Mouse (Mus musculus) liver, postnatal 0 days (tissue): ENCODE measurements around the gene Fbxl18. TPM values are rescaled to one million over a fixed set of nuclear protein-coding genes. Genes with fewer than 3 reads are reported as not detected.

Source experiments
- ATAC-seq: fragments of 200-750 bp; cut with Nextera tagmentation; 2 replicates; pipeline ENCODE4 v1.8.0; 2017; ENCODE audit warnings: mild to moderate bottlenecking, moderate library complexity
- DNase-seq: peaks from one replicate; pipeline ENCODE4 v3.0.0-alpha.2; 2016
- H3K27ac ChIP-seq: fragments of 300-500 bp; sonication (generic); 2 replicates; pipeline ENCODE4 v1.5.1; 2014; ENCODE audit warnings: antibody characterized with exemption, moderate library complexity, mild to moderate bottlenecking, low read depth
- H3K27me3 ChIP-seq: fragments of 300-500 bp; sonication (generic); 2 replicates; pipeline ENCODE4 v1.6.1; 2014; ENCODE audit warnings: low read length, control low read depth, mixed read lengths; ENCODE audit not compliant: insufficient read depth
- H3K36me3 ChIP-seq: fragments of 300-500 bp; sonication (generic); replicated peaks from 2 replicates; pipeline ENCODE4 v1.6.1; 2014; ENCODE audit warnings: mild to moderate bottlenecking, control low read depth, low read length, moderate library complexity, mixed read lengths; ENCODE audit not compliant: insufficient read depth
- H3K4me1 ChIP-seq: fragments of 300-500 bp; sonication (generic); 2 replicates; pipeline ENCODE4 v1.6.1; 2014; ENCODE audit warnings: antibody characterized with exemption, mild to moderate bottlenecking, control low read depth; ENCODE audit not compliant: insufficient read depth
- H3K4me2 ChIP-seq: fragments of 300-500 bp; sonication (generic); 2 replicates; pipeline ENCODE4 v1.6.1; 2014; ENCODE audit warnings: low read depth, mild to moderate bottlenecking, low read length, moderate library complexity, mixed read lengths
- H3K4me3 ChIP-seq: fragments of 300-500 bp; sonication (generic); 2 replicates; pipeline ENCODE4 v1.5.1; 2014; ENCODE audit warnings: low read depth, low read length
- H3K9ac ChIP-seq: fragments of 300-500 bp; sonication (generic); replicated peaks from 2 replicates; pipeline ENCODE4 v1.6.1; 2014; ENCODE audit warnings: mild to moderate bottlenecking, moderate library complexity
- H3K9me3 ChIP-seq: fragments of 300-500 bp; sonication (generic); 2 replicates; pipeline ENCODE4 v1.6.1; 2016; ENCODE audit warnings: mild to moderate bottlenecking, control low read depth, low read length, mixed read lengths
- CTCF ChIP-seq: sonication (generic); IDR thresholded peaks from 2 replicates; pipeline ENCODE4 v1.5.1; 2016; ENCODE audit warnings: antibody characterized with exemption, low read depth
- EP300 ChIP-seq: IDR thresholded peaks from 2 replicates; pipeline ENCODE4 v1.6.1; 2016; ENCODE audit warnings: antibody characterized with exemption, low read depth, mild to moderate bottlenecking
- WGBS: fragments of 180-500 bp; shearing (Covaris S2); extraction: QIAGEN DNeasy Blood & Tissue Kit; methylation state at CpG from one replicate; pipeline ENCODE4 v1.1.7; 2014; ENCODE audit not compliant: insufficient replicate concordance; 5-methylcytosine and 5-hydroxymethylcytosine counted together
- polyA plus RNA-seq: library from polyadenylated mRNA; unstranded; fragments of >200 nt; fragmentation: Nextera tagmentation; extraction: Ambion mirVana; gene quantifications from 2 replicates; pipeline ENCODE4 v1.2.1, GENCODE M21; 2015

The Fbxl18 gene
- polyA plus RNA-seq, 1 experiment from 2014 or later, result 3.2 TPM

GRCm38 (mm10) chr5:142869463-142869862 is 25.8 kb downstream of the Fbxl18 start:
- DNase-seq, result no peak

DNA sequence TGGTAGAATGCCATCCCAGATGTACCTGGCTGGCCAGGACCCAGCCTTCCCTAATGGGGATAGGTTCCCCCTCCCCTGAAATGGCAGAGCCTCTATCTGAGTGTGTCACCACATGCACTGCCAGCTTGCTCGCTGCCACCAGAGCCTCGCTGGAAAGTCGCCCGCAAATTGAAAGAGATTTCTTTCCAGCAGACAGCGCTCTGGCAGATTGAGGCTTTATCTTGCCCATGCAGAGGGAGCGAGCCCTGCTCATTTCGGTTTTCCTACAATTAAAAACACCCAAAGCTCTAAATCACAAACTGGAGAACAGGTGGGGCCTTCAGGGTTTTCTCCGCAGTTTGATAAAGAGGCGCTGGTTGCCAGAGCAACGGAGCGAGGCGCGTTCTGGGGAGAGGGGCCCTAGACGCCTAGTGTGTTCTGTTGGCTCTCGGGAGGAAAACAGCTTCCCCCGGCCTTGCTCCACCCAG is 37.4 kb downstream of the Fbxl18 start:
- H3K4me1 ChIP-seq, result no peaks in the 10 kb centered on the region
- TF ChIP-seq EP300, result no peak
- TF ChIP-seq CTCF, result no peak
- H3K27ac ChIP-seq, result no peak overlapping the region
- 49% methylated on average over 16 of the region's 16 CpGs for WGBS
- DNase-seq, result no peak
- H3K9me3 ChIP-seq, result 0 out of 2 replicates have a peak, but pooled peaks cover 3% of the 10 kb centered on the region
- H3K9ac ChIP-seq, result no peak overlapping the region
- no peaks in the 10 kb centered on the region for H3K36me3 ChIP-seq
- no peak overlapping the region for H3K4me2 ChIP-seq
- H3K4me3 ChIP-seq, result no peak overlapping the region
- no peak for ATAC-seq
- no peaks in the 10 kb centered on the region for H3K27me3 ChIP-seq

More at GRCm38 (mm10) chr5:142869463-142869862, 25.8 kb downstream of the Fbxl18 start:
- H3K36me3 ChIP-seq, result peaks cover 8% of the 10 kb centered on the region; the same call in 1 of the 2 replicates
- H3K27me3 ChIP-seq, result no peaks in the 10 kb centered on the region
- H3K4me2 ChIP-seq, result no peak overlapping the region
- no peaks in the 10 kb centered on the region for H3K4me1 ChIP-seq
- WGBS, result 88% methylated on average over 13 of the region's 13 CpGs
- no peaks in the 10 kb centered on the region for H3K9me3 ChIP-seq
- no peak overlapping the region for H3K27ac ChIP-seq
- TF ChIP-seq CTCF (no peak), EP300 (no peak)
- no peak for ATAC-seq
- no peak overlapping the region for H3K9ac ChIP-seq
- H3K4me3 ChIP-seq, result no peak overlapping the region

DNA sequence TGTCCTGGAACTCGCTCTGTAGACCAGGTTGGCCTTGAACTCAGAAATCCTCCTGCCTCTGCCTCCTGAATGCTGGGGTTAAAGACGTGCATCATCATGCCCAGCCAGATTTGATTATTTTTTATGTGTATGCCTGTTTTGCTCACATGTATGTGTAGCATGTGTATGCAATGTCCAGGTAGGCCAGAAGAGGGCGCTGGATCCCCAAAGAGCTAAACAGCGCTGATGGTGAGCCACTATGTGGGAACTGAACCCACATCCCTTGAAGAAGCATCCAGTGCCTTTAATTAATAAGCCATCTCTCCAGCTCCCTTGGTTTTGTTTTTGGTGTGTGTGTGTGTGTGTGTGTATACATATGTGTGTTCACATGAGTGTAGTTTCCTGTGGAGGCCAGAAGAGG is 38.8 kb downstream of the Fbxl18 start:
- TF ChIP-seq CTCF (peak; percentile 31; the same call in 1 of the 2 replicates), EP300 (no peak)
- Histone ChIP-seq H3K4me1 (no peaks in the 10 kb centered on the region), H3K27me3 (no peaks in the 10 kb centered on the region), H3K9me3 (0 out of 2 replicates have a peak, but pooled peaks cover 3% of the 10 kb centered on the region), H3K9ac (no peak overlapping the region), H3K36me3 (no peaks in the 10 kb centered on the region), H3K27ac (no peak overlapping the region), H3K4me3 (no peak overlapping the region), H3K4me2 (no peak overlapping the region)
- WGBS, result 77% methylated on average over 4 of the region's 4 CpGs
- no peak for DNase-seq
- no peak for ATAC-seq

DNA sequence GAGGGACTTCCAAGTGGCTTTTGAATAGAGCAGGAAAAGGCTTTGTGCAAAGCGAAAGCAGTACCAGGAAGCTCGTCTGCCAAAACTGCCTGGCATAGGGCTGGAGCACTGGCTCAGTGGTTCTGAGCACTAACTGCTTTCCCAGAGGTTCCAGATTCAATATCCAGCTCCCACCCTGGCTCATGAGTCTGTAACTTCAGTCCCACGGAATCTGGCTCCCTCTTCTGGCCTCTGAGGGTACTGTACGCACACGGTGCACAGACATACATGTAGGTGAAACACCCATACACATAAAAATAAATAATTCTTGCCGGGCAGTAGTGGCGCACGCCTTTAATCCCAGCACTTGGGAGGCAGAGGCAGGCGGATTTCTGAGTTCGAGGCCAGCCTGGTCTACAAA is 40.3 kb downstream of the Fbxl18 start:
- DNase-seq, result peak; percentile 67
- Histone ChIP-seq H3K27ac (no peak overlapping the region), H3K4me2 (no peak overlapping the region), H3K36me3 (no peaks in the 10 kb centered on the region), H3K27me3 (no peaks in the 10 kb centered on the region), H3K4me1 (no peaks in the 10 kb centered on the region), H3K9me3 (0 out of 2 replicates have a peak, but pooled peaks cover 3% of the 10 kb centered on the region), H3K4me3 (no peak overlapping the region), H3K9ac (no peak overlapping the region)
- WGBS, result 76% methylated on average over 10 of the region's 10 CpGs
- ATAC-seq, result no peak
- peak; percentile 74 for TF ChIP-seq CTCF
- no peak for TF ChIP-seq EP300

GRCm38 (mm10) chr5:142853585-142853984 is 41.6 kb downstream of the Fbxl18 start:
- ATAC-seq, result no peak
- no peaks in the 10 kb centered on the region for H3K36me3 ChIP-seq
- no peak for DNase-seq

DNA sequence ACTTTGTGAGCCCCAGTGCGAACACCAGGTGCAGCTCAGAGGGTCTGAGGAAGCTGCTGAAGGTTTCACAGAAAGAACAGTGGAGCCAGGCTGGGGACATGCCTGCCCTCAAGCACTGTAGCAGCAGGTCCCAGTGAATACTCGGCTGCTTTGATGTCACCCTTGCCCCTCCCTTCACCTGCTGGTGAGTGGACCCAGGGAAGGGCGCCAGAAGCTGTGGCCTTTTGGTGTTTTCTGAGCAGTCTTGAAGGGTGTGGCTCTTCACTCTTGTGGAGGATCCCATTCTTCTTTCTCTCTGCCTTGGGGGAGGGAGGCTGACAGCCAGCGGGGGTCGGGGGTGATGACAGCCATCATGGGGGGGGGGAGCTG is 43.6 kb downstream of the Fbxl18 start:
- Histone ChIP-seq H3K27me3 (no peaks in the 10 kb centered on the region), H3K4me3 (no peak overlapping the region), H3K9me3 (0 out of 2 replicates have a peak, but pooled peaks cover 3% of the 10 kb centered on the region), H3K4me2 (no peak overlapping the region), H3K27ac (no peak overlapping the region), H3K9ac (no peak overlapping the region), H3K4me1 (no peaks in the 10 kb centered on the region), H3K36me3 (no peaks in the 10 kb centered on the region)
- DNase-seq (no peak), ATAC-seq (no peak)
- WGBS, result 57% methylated on average over 3 of the region's 5 CpGs
- no peak for TF ChIP-seq EP300
- TF ChIP-seq CTCF, result no peak

More at GRCm38 (mm10) chr5:142853585-142853984, 41.6 kb downstream of the Fbxl18 start:
- Histone ChIP-seq H3K4me3 (no peak overlapping the region), H3K27ac (no peak overlapping the region), H3K27me3 (no peaks in the 10 kb centered on the region), H3K9ac (no peak overlapping the region), H3K4me1 (no peaks in the 10 kb centered on the region), H3K9me3 (0 out of 2 replicates have a peak, but pooled peaks cover 3% of the 10 kb centered on the region), H3K4me2 (no peak overlapping the region)
- TF ChIP-seq EP300, result no peak
- no peak for TF ChIP-seq CTCF
- WGBS, result 60% methylated on average over 6 of the region's 6 CpGs
